Mouse (Mus musculus) right cerebral cortex, postnatal 10 days (tissue): ENCODE measurements at regions not wholly inside any gene's neighbourhood (a gene's known extent, or its start where the extent isn't known, plus 50 kb on each side); places are given as distances from the start of the nearest gene placed in this dataset.
"Not testable (repeated sequence)": the region's sequence is repeated elsewhere in the genome, so short reads cannot be mapped to it uniquely, and the experiment has no call there.

ENCODE experiments used
- DNase-seq, 2 experiments: peaks; one replicate each; pipeline ENCODE4 v3.0.0; 2021; ENCODE audit warnings: low spot score in 2 of 2

DNA sequence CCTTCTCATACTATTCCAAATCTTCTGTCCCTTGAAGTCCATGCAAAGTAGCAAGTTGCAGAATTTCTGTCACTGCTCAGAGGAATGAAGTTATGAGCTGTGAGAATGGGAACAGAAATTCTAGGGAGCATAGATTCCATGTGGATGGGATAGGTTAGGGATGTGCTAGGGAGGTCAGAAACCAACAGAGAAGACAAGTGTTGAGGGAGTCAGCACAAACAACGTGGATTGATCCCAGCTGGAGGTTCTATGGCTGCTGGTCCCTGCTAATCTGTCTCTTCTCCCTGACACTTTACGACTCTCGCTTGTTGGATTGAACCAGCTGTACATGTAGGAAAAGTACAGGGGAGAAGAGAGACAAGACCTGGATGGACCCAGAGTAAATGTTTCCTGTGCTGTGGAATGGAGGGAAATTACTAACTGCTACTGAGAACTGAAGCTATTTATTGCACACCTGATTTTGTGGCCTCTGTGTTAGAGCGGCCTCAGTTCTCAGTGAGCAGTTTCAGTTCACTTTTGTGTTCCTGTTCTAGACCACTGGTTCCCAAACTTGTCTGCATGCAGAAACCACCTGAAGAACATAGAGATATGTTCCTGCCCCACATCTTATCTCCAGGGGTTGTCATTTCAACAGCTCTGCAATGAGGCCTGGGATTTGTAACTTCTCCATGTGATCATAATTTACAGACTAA is 151.0 kb downstream of the Ube2e3 start:
- DNase-seq, result no peak

DNA sequence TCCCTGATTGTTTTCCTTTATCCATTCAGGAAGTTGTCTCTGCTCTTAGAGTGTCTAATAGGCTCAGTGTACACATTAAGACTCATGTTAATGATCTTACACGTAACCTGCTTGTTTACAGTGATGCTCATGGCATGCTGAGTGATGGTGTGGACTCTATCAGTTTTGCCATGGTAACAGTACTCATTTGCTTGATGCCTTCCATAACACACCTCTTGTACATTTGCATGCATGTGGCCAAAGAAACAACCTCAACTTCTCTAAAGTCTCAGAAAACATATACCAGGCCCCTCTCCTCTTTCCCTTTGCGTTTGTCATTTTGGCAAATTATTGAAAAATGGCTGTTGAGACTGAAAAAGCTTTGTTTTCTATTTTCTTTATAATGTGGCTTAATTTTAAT is 155.0 kb downstream of the Ube2e3 start:
- no peak for DNase-seq

- DNase-seq, result no peak
These were observed 157.8 kb downstream of the Ube2e3 start for GRCm38 (mm10) chr2:79025678-79026077.

- no peak for DNase-seq
These were observed 163.1 kb downstream of the Ube2e3 start for GRCm38 (mm10) chr2:79030990-79031389.

DNA sequence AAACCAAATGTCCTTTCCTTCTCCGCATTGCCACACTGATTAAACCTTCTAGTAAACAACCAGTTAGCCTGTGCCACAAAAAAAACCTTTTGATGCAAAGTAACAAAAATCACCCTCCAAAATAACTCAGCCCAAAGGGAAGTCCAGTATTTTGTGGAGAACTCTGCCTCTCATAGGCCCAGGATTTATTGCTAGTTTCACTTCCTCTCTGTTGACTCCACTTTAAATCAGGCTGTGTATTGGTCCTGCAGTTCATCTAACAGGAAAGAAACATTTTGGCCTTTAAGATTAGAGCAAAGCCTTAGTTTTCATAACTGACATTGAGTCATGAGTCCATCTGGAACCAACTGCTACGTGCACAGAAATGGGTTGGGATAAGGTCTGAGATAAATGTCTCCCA is 168.4 kb downstream of the Ube2e3 start:
- no peak for DNase-seq

DNA sequence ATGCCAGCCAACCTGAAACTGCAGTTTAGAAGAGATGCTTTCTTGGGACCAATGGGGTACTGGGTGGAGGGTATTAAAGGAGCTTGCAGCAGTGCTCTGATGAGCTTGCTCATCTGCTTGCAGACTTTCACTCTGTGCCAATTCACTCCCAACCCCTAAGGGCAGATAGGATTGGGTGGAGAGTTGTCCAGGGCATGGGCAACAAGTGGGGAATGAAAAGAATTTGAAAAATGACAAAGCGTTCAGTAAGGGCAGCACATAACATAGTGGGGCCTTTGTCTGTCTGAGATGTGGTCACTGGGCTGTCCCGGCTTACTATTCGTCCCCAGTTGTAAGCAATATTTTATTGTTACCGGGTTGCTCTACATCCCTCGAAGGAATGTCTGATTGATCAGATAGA is 170.7 kb downstream of the Ube2e3 start:
- DNase-seq, result no peak

DNA sequence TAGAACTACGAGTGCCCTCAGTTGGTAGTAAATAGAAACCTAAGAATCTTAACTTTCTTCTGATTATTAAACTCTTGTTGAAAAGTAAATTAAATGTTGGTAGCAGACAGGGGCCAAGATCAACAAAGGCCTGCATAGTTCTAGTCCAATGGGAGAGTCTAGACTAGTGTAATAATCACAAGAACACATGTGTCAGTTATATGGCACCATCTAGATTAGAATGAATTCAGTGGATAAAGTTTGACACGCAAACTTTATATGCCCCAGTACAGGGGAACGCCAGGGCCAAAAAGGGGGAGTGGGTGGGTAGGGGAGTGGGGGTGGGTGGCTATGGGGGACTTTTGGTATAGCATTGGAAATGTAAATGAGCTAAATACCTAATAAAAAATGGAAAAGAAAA is 176.9 kb downstream of the Ube2e3 start:
- not testable (repeated sequence) for DNase-seq

GRCm38 (mm10) chr2:79045508-79045907 is 177.6 kb downstream of the Ube2e3 start:
- no peak for DNase-seq

GRCm38 (mm10) chr2:79048020-79048419 is 180.1 kb downstream of the Ube2e3 start:
- DNase-seq, result no peak

DNA sequence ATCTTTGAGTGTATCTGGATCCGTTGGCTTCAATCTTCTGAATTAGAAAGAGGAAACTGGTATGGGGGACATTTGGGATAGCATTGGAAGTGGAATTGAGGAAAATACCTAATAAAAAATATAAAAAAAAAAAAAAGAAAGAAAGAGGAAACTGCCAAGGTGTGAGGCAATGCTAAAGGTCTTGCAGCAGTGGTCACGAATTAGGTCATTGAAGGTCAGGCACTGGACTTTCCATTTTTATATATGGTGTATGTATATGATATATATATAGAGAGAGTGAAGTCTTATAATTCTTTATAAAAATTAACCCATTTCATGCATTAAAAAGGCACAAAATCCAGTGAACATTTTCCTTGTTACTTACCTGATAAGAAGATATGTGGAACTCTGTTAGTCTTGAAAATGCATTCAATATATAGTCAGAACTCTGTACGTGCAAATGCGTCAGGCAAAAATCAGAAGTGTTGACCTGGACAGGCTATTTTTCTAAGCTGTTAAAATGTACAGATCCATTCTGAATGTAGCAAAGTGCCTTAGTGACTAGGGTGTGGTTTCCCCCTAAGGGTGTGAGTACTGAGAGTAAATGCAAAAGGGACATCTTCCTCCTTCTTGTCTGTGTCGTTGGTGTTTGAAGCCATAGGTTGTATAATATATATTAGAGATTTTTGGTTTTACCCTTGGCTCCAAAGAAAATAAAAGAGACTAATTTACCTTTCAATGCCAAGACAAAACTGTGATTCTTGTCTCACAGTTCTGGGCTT is 181.0 kb downstream of the Ube2e3 start:
- DNase-seq, result no peak

GRCm38 (mm10) chr2:79050495-79051046 is 182.6 kb downstream of the Ube2e3 start:
- no peak for DNase-seq

DNA sequence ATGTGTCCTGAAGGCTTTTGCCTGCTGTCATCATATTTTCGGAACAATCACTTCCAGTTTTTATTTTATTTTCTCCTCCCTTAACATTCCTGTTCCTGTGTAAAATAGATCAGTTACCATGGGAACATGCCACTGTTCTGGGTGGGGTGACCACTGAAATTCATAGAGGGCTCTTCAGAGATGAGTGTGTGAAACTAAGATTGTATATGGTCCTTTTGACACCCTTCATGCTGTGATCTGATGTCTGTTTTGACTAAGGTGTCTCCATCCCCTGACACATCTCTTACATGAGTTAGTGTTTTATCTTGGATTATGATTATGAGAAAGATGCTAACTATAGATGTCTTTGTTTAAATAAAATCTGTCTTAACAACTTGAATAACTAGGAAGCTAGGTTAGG is 184.3 kb downstream of the Ube2e3 start:
- DNase-seq, result no peak

DNA sequence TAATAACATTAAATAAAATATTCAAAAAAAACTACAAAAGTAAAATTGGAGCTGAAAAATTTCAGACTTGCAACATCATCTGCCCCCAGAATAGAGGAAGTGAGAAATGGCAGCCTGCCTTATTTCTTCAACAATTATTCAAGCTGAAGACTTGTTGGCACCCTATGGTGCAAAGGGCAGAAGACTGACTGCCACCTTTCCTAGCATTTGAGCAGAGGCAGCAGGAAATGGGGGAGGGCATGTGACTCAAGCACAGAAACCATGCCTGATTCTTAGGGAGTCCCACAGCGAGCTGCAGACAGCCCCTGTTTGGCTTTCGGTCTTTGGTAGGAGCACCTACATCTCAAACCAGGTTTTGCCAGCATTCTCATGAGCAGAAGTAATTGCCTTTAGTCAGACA is 188.2 kb downstream of the Ube2e3 start:
- no peak for DNase-seq

DNA sequence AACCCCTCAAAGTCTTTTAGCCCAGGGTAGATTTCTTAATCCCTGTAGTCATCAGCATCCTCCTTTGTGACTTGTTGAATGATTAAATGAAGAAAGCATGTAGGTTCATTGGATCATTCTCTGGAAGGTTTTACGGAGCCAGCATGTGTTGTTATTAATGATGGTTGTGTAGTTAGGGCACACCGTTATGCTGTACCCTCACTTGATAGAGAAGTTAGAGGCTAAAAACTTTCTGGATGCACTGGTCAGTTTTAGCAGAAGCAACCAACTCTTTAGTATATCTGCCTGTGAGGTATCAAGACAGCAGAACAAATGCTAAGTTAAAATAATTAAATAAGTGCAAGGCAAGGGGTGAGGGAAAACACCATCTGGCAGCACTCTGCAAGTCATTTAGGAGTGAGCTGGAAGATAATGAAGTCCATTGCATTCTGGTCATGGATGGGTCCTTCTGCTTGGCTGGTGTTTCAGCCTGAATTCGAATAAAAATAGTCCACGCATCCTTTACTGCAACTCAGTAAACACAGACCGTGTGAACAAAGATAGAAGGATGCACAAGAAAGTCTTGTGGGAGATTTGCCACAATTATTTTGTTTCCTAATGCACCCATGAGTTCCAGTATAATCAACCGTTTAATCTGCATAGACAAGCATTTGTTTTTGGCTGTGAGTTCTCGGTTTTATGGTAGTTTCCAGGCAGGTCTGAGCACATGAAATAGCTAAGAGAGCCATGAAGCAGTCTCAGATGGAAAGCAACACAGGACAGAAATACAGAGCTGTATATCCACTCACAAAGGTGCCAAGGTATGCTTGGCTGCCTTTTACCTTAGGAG is 191.4 kb downstream of the Ube2e3 start:
- no peak for DNase-seq

DNA sequence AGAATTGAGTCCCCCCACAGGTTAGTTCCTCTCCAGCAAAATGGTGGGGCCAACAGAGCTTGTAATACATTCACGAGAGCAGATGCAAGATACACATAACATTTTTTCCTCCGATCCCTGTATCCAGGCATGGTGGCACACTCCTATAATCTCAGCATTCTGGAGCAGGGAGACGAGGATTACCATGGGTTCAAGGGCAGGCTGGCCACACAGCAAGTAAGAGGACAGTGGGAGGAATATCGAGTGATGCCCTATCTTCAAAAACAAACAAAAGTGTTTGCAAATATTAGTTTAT is 192.0 kb downstream of the Ube2e3 start:
- DNase-seq, result no peak

DNA sequence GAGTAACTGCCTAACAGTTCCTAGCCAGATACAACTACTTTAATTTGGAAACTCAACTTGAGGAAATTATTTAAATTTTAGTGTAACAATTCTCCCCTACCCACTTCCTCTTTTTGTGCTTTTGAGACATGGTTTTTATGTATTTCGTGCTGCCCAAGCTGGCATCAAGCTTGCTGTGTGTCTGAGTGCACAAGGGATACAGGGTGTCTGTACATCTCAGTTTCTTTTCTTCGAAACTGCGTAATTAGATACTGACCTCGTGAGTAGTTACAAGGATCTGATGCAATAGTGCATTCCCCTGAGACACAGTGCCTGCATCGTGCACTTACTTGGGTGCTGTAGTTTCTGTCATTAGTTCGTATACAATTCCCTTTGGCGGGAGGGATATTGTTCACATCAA is 192.4 kb downstream of the Ube2e3 start:
- DNase-seq, result no peak

DNA sequence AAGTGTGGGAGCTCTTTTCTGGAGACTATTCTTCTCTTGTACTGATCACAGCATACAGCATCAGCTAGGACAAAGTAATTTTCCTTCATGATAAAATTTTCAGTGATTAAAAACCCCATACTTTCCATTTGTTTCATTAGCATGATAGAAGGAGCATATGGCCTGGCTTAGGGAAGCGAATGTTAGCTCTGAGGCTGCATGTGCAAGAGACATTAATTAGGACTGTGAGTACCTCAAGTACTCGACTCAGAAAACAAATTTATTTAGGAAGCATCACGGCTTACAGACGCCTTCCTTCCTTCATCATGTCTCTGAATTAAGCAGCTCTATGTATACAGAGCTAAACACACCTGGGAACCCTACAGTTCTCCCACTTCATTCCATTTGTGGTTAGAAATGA is 193.6 kb upstream of the Itga4 start:
- no peak for DNase-seq

DNA sequence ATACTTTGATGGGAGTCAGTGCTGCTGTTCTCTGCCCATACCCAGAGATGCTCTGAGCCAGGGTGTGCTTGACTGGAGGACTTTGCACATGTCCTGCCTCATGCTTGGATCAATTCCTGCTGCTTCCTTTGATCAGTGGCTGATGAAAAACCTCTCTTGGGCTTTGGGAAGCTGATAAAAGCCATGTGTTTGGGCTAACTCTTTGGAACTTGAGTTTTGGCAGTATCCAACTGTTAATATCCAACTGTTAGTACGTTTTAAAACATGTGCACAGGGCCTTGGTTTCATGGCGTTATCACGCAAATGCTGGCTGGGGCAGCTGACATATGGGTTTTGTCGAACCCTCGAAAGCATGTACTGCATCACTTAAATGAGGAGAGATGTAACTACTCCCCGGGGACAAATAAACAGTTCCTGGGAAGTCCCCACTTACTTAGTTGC is 193.0 kb upstream of the Itga4 start:
- DNase-seq, result no peak

DNA sequence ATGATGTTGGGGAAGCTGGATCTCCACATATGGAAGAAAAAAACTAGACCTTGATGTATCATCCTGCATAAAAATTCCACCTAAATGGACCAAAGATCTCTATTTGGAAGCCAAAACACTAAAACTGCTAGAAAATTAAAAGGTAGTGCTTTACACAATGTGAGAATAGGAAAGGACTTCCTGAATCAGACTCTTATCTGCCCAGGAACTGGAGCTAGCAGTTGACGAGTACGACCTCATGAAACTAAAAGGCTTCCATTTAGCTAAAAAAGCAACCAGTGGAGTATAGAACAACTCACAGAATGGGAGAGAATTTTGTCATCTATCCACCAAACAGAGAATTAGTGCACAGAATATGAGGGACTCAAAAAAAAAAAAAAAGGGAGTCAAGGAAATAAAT is 191.6 kb upstream of the Itga4 start:
- no peak for DNase-seq

- no peak for DNase-seq
These were observed 189.9 kb upstream of the Itga4 start for GRCm38 (mm10) chr2:79065321-79065720.

DNA sequence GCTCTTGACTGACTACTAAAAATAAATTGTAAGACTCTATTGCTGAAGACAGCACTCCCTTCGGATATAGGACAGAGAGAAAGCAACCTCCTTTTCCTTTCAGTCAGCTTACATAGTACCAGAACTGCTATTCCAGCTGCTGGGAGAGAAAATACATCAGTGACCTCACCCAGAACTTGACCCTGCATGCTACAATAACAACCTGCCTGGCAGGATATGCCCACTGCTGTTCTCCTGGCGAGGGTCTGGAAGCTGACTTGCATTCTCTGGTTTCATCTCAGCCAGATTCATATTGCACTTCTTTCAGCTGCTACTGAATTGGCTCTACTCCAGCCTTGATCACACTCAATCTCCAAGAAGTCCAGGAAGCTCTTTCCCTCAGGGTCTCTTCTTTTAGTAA is 179.1 kb upstream of the Itga4 start:
- DNase-seq, result no peak

- no peak for DNase-seq
These were observed 176.3 kb upstream of the Itga4 start for GRCm38 (mm10) chr2:79078836-79079394.
